Mouse (Mus musculus) thymus, adult 18-20 months (tissue): Measurements from ENCODE around the gene Rragd.
"Not testable (repeated sequence)": the region's sequence is repeated elsewhere in the genome, so short reads cannot be mapped to it uniquely, and the experiment has no call there.

Source experiments
- DNase-seq, 2 experiments: peaks; one replicate each; pipeline ENCODE4 v3.0.0; 2022; ENCODE audit warnings: mixed read lengths in 2 of 2

The Rragd gene

DNA sequence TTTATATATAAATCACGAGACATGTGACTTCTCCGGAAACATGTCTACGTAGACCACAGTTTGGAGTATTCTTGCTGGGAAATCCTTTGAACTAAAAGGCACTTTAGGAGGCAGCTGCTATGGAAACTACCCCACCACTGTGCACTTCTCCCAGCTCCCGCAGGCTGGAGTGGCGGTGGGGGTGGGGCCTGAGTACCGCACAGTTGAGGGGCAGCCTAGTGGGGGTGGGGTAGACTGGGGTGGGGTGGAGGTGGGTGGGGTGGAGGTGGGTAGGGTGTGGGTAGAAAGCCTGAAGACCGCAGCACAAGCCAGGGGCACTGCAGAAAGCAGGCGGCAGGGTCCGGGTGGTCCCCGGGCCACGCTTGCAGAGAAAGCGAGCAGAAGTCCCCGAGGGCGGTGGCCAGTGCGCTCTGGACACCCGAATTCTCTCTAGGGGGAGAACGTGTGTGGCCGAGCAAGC lies at the start of gene Rragd:
TSS of gene Rragd (plus strand) at position 322 of the 460 bp plus-strand sequence.
- DNase-seq: peak in 1 of 2 experiments; percentile 61

DNA sequence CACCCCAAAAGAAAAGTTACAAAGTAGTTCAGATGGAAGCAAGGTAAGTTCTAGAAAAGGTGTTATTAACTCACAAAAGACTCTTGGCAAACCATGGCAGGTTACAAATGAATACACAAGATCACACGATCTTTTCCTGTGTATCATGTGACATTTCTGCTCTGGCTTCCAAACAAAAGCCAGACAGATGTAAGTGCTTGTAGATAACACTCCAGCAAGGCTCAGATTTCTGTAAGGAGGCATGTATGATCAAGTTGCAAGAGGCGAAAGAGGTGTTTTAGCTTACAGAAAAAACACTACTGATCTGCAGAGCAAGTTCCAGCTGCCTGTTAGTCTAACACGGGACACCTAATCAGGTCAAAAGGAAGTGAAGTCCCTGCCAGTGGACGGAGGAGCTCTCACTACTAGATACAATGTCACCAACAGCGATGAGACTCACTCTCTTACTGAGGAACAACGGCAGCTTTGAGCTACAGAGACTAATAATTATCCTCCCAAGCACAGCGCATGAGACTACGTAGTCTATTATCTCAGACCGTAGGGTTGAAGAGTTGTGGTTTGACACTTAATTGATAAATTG lies 46.0 kb upstream of the Rragd start:
- DNase-seq: no peak

DNA sequence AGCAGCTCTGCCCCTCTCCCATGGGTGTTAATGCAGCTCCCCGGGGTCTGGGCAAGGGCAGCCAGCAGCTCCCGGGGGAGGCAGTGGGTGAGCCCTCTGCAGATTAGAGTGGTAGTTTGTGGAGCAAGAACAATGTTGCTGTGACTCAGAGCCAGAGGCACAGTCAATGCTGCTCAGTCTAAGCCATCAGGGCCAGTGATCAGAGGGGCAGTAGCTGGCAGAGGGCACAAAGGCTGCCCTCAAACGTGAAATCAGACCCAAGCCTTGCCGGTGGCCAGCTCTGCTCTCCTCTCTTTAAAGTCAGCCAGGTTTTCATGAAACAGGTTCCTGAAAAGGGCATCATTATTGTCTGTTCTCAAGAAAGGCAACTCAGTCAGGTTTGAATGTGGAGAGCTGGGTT lies 43.3 kb upstream of the Rragd start:
- no peak for DNase-seq

- no peak for DNase-seq
These were observed 42.9 kb upstream of the Rragd start for GRCm38 (mm10) chr4:32939964-32940363.

GRCm38 (mm10) chr4:32940984-32941383 lies 41.9 kb upstream of the Rragd start:
- no peak for DNase-seq

- no peak for DNase-seq
These were observed 35.2 kb upstream of the Rragd start for GRCm38 (mm10) chr4:32947631-32948030.

DNA sequence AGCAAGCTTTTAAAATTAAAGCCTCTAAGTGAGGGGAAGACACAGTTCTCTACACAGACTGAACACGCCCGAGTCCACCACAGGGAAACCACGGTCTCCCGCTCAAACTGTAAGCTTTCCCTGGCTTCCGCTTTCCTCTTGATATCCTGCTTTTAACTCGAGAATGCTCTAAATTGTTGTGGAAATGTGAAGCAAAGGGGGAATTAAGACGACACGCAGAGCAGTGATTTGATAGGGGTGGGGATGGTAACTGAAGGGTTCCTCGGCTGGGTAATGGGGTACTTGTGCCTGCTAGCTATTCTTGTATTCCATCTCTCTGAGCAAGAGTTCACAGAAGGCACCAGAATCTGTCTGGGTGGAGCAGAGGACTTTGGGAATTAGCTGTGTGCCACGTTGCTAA lies 34.1 kb upstream of the Rragd start:
- no peak for DNase-seq

GRCm38 (mm10) chr4:32950356-32951034 lies 32.3 kb upstream of the Rragd start, which contains the start of gene Ankrd6:
Ankrd6 (minus strand) TSS chr4:32950841.
- DNase-seq: peak; percentile 51 to 57

DNA sequence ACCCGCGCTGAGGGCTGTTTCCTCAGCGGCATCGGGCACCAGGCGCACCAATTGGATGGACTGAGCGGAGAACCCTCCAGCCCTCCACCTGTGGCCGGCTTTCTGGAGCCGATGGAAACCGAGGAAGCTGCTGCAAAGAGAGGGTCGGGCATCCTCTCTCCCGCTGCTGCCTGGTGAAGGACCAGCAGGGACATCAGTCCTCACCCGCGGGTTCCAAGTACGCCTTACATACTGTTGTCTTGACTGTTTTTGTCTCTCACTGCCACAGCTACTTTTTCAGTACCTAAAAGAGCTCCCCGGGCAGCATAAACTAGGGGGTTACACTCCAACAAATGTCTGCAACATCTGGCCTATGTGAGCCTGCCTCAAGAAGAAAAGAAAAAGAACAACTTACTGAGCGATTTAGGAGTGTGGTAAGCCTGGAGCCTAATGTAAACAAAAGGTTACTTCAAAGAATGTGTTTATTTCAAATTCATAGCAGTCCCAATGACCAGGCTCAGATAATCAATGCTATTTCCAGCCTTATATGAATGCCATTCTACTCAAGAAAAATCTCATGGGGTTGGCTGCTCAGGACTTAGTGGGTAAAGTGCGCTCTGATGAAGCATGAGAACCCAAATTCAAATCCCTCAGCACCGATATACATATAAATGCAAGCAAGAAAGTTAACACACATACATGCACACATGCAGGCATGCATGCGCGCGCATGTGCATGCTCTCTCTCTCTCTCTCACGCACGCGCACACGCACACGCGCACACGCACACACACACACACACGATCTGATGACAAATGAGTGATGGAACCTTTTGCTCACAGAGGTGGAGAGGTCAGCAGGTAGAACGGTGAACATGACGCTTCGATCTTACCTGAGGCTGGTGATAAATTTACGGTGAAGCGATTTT lies 31.5 kb upstream of the Rragd start:
- no peak for DNase-seq

DNA sequence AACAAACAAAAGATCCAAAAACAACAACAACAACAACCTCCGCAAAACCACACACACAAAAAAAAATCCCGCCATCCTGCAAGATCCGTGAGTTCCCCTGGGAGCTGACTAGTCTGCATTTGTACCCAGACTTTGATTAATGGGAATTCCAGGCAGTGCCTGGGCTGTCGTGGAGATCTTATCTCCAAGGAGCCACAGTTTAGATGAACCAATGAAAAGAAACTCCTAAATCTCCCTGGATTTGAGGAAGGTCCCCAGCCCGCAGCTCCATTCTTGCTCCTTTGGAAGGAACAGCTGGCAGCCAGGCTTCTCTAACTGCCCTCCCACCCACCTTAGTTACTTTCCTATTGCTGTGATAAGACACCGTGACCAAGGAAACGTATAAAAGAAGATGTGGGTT lies 30.2 kb upstream of the Rragd start:
- DNase-seq: no peak

GRCm38 (mm10) chr4:32956423-32956822 lies 26.4 kb upstream of the Rragd start:
- DNase-seq: no peak

DNA sequence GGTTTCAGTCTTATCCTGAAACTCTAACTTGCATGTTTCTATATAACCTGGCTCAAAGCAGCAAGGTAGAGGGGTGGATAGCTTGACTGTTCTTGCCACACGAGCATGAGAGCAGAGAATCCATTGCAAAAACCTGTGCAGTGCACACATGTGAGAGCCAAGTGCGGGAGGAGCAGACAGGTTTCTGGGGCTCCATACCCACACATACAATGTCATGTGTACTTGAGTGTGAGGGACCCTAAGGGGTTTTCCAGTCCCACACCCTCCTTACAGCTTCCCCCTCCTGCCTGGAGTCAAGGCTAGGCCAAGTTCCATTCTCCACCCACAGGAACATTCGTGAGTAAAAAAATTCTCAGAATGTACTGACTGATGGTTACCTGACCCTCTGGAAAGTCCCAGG lies 21.4 kb upstream of the Rragd start:
- DNase-seq: no peak

DNA sequence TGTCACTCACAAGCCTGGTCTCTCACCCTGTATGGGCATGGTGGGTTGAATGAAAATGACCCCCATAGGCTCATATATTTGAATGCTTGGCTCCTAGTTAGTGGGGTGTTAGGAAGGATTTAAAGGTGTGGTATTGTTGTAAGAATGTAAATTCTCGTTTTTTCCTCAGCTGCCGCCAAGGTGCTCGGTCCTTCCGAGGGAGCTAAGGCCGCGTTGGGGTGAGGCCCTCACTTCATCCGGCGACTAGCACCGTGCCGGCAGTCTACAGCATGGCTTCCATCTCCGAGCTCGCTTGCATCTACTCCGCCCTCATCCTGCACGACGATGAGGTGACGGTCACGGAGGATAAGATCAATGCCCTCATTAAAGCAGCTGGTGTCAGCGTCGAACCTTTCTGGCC lies 18.2 kb upstream of the Rragd start:
- DNase-seq: not testable (repeated sequence)

DNA sequence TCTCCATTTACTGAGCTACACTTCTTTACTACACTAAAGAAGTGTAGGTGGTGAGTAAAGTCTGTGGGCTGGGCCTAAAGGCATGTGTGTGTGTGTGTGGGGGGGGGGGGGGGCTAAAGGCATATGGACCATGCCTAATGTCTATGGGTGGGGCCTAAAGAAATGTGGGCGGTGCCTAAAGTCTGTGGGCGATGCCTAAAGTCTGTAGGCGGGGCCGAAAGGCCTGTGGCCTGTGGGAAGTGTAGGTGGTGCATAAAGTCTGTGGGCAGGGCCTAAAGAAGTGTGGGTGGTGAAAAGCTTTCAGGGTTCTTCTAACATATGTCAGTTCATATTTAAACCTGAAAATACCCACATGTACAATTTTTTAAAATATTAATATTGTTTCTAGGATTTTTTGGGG lies 5.5 kb upstream of the Rragd start:
- DNase-seq: no peak

DNA sequence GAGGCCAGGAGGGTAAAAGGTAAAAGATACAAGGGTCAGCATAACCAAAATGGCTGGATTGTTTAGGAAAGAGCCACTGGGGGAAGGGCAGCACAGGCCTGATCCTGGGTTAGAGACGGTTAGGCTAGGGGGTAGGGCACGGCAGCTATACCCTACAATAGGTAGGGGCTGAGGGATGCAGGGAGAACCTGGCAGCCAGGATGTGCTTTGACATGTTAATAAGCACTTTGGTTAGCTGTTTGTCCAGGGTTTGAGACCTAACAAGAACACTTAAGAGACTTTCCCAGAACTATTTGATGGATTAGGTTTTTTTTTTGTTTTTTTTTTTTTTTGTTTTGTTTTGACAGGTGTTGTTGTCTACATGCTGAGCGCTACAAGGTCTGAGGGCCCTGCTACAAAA lies 2.8 kb upstream of the Rragd start:
- DNase-seq: no peak

GRCm38 (mm10) chr4:32981617-32982016 lies 1.2 kb upstream of the Rragd start:
- DNase-seq: no peak

DNA sequence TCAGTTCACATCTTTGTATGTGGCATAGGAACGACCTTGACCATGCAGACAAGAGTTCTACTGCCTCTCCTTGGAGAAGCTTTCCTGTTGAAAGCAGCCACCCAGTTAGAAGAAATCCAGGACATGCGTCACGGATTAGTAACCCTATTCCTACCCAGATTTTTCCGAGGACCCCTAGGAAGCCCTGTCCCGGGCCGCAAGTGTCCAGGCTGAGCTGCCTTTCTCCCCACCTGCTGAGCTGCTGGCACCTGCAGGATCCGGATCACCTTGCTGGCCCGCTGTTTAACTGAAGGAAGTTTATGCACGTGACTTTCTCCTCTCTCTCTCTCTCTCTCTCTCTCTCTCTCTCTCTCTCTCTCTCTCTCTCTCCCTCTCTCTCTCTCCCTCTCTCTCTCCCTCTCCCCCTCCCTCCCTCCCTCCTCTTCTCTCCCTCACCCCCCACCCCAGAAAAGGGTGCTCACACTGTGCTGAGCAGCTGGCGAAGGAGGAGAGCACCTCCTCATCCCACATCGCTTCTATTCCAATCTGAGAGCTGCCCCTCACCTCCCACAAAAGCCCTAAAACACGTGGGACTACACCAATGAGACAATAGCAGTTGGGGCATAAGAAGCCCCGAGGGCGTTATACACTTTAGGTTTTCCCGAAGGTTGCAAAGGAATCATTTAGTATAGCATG lies 659 bp upstream of the Rragd start:
- DNase-seq: peak; percentile 9 to 46

DNA sequence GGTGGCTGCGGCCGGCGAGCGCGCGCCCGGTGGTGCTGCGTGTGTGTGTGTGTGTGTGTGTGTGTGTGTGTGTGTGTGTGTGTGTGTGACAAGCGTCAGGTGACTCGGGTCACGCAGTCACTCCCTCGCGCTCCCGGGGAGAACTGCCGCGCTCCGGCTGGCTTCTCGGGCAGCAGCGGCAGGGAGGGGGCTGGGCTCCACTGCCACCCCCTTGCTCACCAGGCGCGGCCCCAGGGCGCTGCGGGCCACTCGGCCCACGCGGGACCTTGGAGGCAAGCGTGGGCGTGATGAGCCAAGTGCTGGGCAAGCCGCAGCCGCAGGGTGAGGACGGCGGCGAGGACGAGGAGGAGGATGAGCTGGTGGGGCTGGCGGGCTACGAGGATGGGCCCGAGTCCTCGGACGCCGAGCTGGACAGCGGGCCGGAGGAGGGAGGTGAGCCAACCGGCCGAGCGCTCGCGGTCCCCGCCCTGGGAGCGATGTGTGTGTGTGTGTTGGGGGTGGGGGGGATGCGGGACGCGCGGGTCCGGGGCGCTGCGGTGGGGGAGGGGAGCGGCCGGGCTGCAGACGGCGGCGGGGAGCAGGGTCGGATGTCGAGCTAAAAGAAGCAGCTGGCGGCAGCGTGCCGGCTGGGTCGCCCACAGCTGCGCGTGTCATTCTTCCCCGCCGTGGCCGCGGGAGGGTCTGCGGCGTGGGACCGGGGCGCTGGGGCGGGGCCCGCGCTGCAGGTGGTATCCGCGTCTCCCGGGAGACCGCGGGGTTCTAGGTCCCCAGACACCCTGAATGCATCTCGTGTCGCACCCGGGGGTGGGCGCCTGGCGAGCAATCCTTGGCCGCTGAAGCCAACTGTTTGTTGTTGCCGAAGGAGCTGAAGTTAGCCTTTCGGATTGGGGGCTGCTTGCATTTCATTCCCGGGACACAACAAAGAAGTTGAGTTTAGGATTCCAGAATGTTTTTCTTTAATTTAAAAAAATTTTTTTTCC lies 629 bp downstream of the Rragd start:
- peak; percentile 82 to 83 for DNase-seq

- DNase-seq: no peak
These were observed 1.4 kb downstream of the Rragd start for GRCm38 (mm10) chr4:32984242-32984641.

DNA sequence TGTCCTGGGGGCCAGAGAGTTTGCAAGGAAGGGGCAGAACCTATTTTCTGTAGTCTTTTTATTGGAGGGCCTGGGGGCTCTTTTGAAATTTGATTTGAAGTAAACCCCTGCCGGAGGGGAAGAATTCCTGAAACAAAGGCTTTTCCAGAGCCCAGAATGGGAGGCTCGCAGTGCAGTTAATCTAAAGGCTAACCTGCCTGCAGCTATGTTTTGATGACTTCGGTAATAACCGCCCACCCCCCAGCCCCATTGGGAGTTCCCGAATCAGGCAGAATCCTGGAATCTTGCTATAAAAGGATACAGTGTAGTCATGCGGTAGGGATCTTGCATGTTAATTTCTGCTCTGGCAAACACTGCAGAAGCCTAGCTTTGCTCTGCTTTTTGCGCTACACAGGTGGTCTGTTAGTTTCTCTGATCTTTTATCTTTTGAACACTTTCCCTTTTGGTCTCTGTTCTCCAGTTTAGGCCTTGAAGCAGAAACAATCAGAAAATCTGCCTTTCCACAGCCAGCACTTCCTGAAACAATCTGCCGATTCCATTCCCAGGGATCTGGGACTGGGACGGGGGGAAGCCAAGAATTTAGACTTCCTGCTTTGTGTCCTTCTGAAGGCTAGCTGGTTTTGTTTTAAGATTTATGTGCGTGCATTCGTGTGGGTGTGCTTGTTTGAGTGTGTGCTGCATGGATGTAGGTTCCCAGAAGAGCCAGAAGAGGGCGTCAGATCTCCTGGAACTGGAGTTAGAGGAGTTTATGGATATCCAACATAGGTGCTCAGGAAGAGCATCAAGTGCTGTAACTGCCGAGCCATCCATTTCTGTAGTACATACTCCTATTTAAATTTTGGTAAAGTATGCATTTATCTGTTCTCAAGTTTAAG lies 2.2 kb downstream of the Rragd start:
- peak in 1 of 2 experiments; percentile 19 for DNase-seq

DNA sequence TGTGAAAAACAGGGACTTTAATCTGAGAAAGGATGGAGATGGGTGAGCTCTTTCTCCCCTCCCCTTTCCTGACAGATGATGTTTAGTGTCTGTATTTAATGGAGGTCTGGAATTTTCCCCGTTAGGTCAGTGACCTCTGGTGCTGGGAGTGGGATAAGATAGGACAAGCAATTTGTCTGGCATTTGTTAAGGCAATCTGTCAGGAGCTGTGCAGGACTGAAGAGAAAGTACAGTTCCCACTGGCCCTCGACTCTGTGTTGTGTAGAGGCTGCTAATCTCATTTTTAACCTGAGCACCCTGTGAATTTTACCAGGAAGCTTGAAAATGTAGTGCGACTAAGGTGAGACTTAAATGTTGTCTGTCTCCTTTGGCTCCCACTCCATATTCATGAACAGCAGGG lies 2.8 kb downstream of the Rragd start:
- DNase-seq: no peak
